Mouse (Mus musculus) CD8-positive naive resting alpha-beta T cell, adult 2 months (primary cell): ENCODE data around the gene Me1.

Source experiments
- DNase-seq, 2 experiments: peaks; one replicate each; pipeline ENCODE4 v3.0.0; 2022; ENCODE audit warnings: low read depth in 2 of 2, low spot score in 2 of 2

Gene Me1

GRCm38 (mm10) chr9:86661266-86661665 lies 34.5 kb downstream of the Me1 start:
- DNase-seq: no peak

- DNase-seq: no peak
Observed at GRCm38 (mm10) chr9:86660327-86660726, 35.4 kb downstream of the Me1 start.

GRCm38 (mm10) chr9:86658347-86658746 lies 37.4 kb downstream of the Me1 start:
- DNase-seq: no peak

GRCm38 (mm10) chr9:86652194-86652593 lies 43.6 kb downstream of the Me1 start:
- DNase-seq: no peak

GRCm38 (mm10) chr9:86651254-86651653 lies 44.5 kb downstream of the Me1 start:
- no peak for DNase-seq

- DNase-seq: no peak
Observed at GRCm38 (mm10) chr9:86650822-86651221, 44.9 kb downstream of the Me1 start.

GRCm38 (mm10) chr9:86647931-86648550 lies 47.7 kb downstream of the Me1 start:
- DNase-seq: no peak

GRCm38 (mm10) chr9:86646807-86647206 lies 48.9 kb downstream of the Me1 start:
- DNase-seq: no peak

GRCm38 (mm10) chr9:86643497-86643896 lies 52.3 kb downstream of the Me1 start:
- no peak for DNase-seq

GRCm38 (mm10) chr9:86638771-86639170 lies 57.0 kb downstream of the Me1 start:
- no peak for DNase-seq

GRCm38 (mm10) chr9:86631153-86631552 lies 64.6 kb downstream of the Me1 start:
- no peak for DNase-seq

- DNase-seq: no peak
Observed at GRCm38 (mm10) chr9:86630352-86630931, 65.3 kb downstream of the Me1 start.

- no peak for DNase-seq
Observed at GRCm38 (mm10) chr9:86629379-86629778, 66.4 kb downstream of the Me1 start.

GRCm38 (mm10) chr9:86627745-86628496 lies 67.8 kb downstream of the Me1 start:
- DNase-seq: no peak

GRCm38 (mm10) chr9:86626906-86627305 lies 68.8 kb downstream of the Me1 start:
- DNase-seq: no peak

GRCm38 (mm10) chr9:86624781-86625180 lies 71.0 kb downstream of the Me1 start:
- DNase-seq: no peak

- no peak for DNase-seq
Observed at GRCm38 (mm10) chr9:86624039-86624438, 71.7 kb downstream of the Me1 start.

- no peak for DNase-seq
Observed at GRCm38 (mm10) chr9:86622062-86622461, 73.7 kb downstream of the Me1 start.

- DNase-seq: no peak
Observed at GRCm38 (mm10) chr9:86619341-86620139, 76.2 kb downstream of the Me1 start.

- DNase-seq: no peak
Observed at GRCm38 (mm10) chr9:86617837-86618492, 77.8 kb downstream of the Me1 start.

- DNase-seq: no peak
Observed at GRCm38 (mm10) chr9:86615765-86616164, 80.0 kb downstream of the Me1 start.
